Mouse (Mus musculus) thymus, adult 2 months (tissue): ENCODE data around the gene Sfpq. TPM values are rescaled to one million over a fixed set of nuclear protein-coding genes. Genes with fewer than 3 reads are reported as not detected.
"Not testable (repeated sequence)": the region's sequence is repeated elsewhere in the genome, so short reads cannot be mapped to it uniquely, and the experiment has no call there.

Source experiments
- DNase-seq: peaks from one replicate; pipeline ENCODE4 v3.0.0; 2021
- H3K27ac ChIP-seq: fragments of 200-500 bp; 2 replicates; pipeline ENCODE4 v1.5.1; 2012; ENCODE audit warnings: low read length, control low read depth; ENCODE audit not compliant: control insufficient read depth, insufficient read depth
- H3K27me3 ChIP-seq: fragments of 200-500 bp; 2 replicates; pipeline ENCODE4 v1.6.1; 2012; ENCODE audit warnings: mild to moderate bottlenecking, low read length, moderate library complexity, mixed read lengths; ENCODE audit not compliant: control insufficient read depth, insufficient read depth
- H3K36me3 ChIP-seq: fragments of 200-500 bp; 2 replicates; pipeline ENCODE4 v1.6.1; 2012; ENCODE audit warnings: mild to moderate bottlenecking, low read length, moderate library complexity; ENCODE audit not compliant: control insufficient read depth, insufficient read depth
- H3K4me1 ChIP-seq: fragments of 200-500 bp; replicated peaks from 2 replicates; pipeline ENCODE4 v1.6.1; 2012; ENCODE audit warnings: low read length; ENCODE audit not compliant: control insufficient read depth, insufficient read depth
- H3K4me3 ChIP-seq: fragments of 200-500 bp; 2 replicates; pipeline ENCODE4 v1.5.1; 2012; ENCODE audit warnings: mild to moderate bottlenecking, low read length, control low read depth, moderate library complexity; ENCODE audit not compliant: control insufficient read depth, insufficient read depth
- CTCF ChIP-seq: fragments of 200-500 bp; IDR thresholded peaks from 2 replicates; pipeline ENCODE4 v1.5.1; 2012; ENCODE audit warnings: mild to moderate bottlenecking, control low read depth, low read length, moderate library complexity, borderline replicate concordance; ENCODE audit not compliant: control insufficient read depth, poor library complexity, insufficient read depth; ENCODE audit errors: extremely low read depth
- POLR2A ChIP-seq: fragments of 200-500 bp; IDR thresholded peaks from 2 replicates; pipeline ENCODE4 v1.6.1; 2012; ENCODE audit warnings: mild to moderate bottlenecking, low read length, control low read depth, moderate library complexity; ENCODE audit not compliant: control insufficient read depth, poor library complexity, insufficient read depth; ENCODE audit errors: extremely low read depth
- WGBS: fragments of 180-500 bp; shearing (Covaris S2); methylation state at CpG from one replicate; pipeline ENCODE4 v1.1.7; 2018; 5-methylcytosine and 5-hydroxymethylcytosine counted together
- polyA plus RNA-seq: library from polyadenylated mRNA; depleted of rRNA; stranded (reverse); fragments of >200 nt; gene quantifications from 2 replicates; pipeline ENCODE4 v1.2.3, GENCODE M21; 2012

Gene Sfpq
- polyA plus RNA-seq, 1 experiment: 141 TPM

GRCm38 (mm10) chr4:127005113-127005936 lies 15.8 kb upstream of the Sfpq start:
- Histone ChIP-seq H3K27ac (no peak overlapping the region), H3K4me1 (0 out of 2 replicates have a peak, but pooled peaks cover 3% of the 10 kb centered on the region), H3K4me3 (no peak overlapping the region), H3K36me3 (no peaks in the 10 kb centered on the region), H3K27me3 (no peaks in the 10 kb centered on the region)
- peak; percentile 30 for DNase-seq
- 42% methylated on average over 25 of the region's 25 CpGs for WGBS
- no peak for TF ChIP-seq CTCF
- TF ChIP-seq POLR2A: no peak

- 18% methylated on average over 14 of the region's 26 CpGs for WGBS
- Histone ChIP-seq H3K4me3 (peak overlapping the region; percentile 48), H3K27ac (peak overlapping the region; percentile 72)
- H3K36me3 ChIP-seq, H3K27me3 ChIP-seq, H3K4me1 ChIP-seq: not testable (repeated sequence)
- DNase-seq: peak; percentile 83
- TF ChIP-seq CTCF: peak; percentile 58; the same call in 1 of the 2 replicates
These were observed 5.7 kb upstream of the Sfpq start for GRCm38 (mm10) chr4:127015294-127015993.

GRCm38 (mm10) chr4:127016366-127016765 lies 4.8 kb upstream of the Sfpq start:
- Histone ChIP-seq H3K4me1 (no peaks in the 10 kb centered on the region), H3K36me3 (no peaks in the 10 kb centered on the region), H3K27ac (no peak overlapping the region), H3K4me3 (no peak overlapping the region), H3K27me3 (no peaks in the 10 kb centered on the region)
- WGBS: 96% methylated on average over 4 of the region's 4 CpGs
- no peak for TF ChIP-seq CTCF
- TF ChIP-seq POLR2A: no peak
- DNase-seq: no peak

GRCm38 (mm10) chr4:127020411-127021150 lies 543 bp upstream of the Sfpq start:
- Histone ChIP-seq H3K27me3 (no peaks in the 10 kb centered on the region), H3K27ac (no peak overlapping the region), H3K4me3 (no peak overlapping the region), H3K4me1 (peaks cover 2% of the 10 kb centered on the region; the same call in 1 of the 2 replicates), H3K36me3 (peaks cover 29% of the 10 kb centered on the region)
- TF ChIP-seq POLR2A: no peak
- TF ChIP-seq CTCF: no peak
- no peak for DNase-seq
- 12% methylated on average over 13 of the region's 13 CpGs for WGBS

GRCm38 (mm10) chr4:127021989-127022626 lies 984 bp downstream of the Sfpq start:
- Histone ChIP-seq H3K4me3 (peak overlapping the region; percentile 97), H3K27me3 (no peaks in the 10 kb centered on the region), H3K36me3 (peaks cover 45% of the 10 kb centered on the region), H3K4me1 (peaks cover 2% of the 10 kb centered on the region; the same call in 1 of the 2 replicates), H3K27ac (peak overlapping the region; percentile 91)
- peak; percentile 65 for TF ChIP-seq POLR2A
- TF ChIP-seq CTCF: peak; percentile 83
- WGBS: under 1% methylated on average over 53 of the region's 53 CpGs
- DNase-seq: peak; percentile 86

GRCm38 (mm10) chr4:127023201-127023600 lies 2.1 kb downstream of the Sfpq start:
- Histone ChIP-seq H3K36me3 (peaks cover 56% of the 10 kb centered on the region), H3K27me3 (no peaks in the 10 kb centered on the region), H3K4me3 (peak overlapping the region; percentile 85), H3K27ac (no peak overlapping the region), H3K4me1 (peaks cover 2% of the 10 kb centered on the region; the same call in 1 of the 2 replicates)
- WGBS: 2% methylated on average over 9 of the region's 9 CpGs
- no peak for DNase-seq
- no peak for TF ChIP-seq POLR2A
- TF ChIP-seq CTCF: no peak
